Mouse (Mus musculus) bone marrow macrophage, adult 2 months (primary cell): ENCODE data around the gene Cers6. TPM values are rescaled to one million over a fixed set of nuclear protein-coding genes. Genes with fewer than 3 reads are reported as not detected.
A peak's percentile ranks its signal among the peaks of the same experiment; 100 is the strongest.

Experiments
- H3K27ac ChIP-seq: 2 replicates; pipeline ENCODE4 v1.5.1; 2012; ENCODE audit warnings: low read depth, low read length; ENCODE audit not compliant: insufficient read depth
- H3K4me1 ChIP-seq: 2 replicates; pipeline ENCODE4 v1.6.1; 2012; ENCODE audit warnings: low read length; ENCODE audit not compliant: control insufficient read depth, insufficient read depth
- H3K4me3 ChIP-seq: 2 replicates; pipeline ENCODE4 v1.5.1; 2012; ENCODE audit warnings: mild to moderate bottlenecking, low read length, moderate library complexity; ENCODE audit not compliant: insufficient read depth
- CTCF ChIP-seq: IDR thresholded peaks from 2 replicates; pipeline ENCODE4 v1.5.1; 2012; ENCODE audit warnings: low read depth, mild to moderate bottlenecking, low read length, moderate library complexity
- POLR2A ChIP-seq: IDR thresholded peaks from 2 replicates; pipeline ENCODE4 v1.6.1; 2012; ENCODE audit warnings: mild to moderate bottlenecking, low read depth, low read length, borderline replicate concordance
- polyA plus RNA-seq: library from polyadenylated mRNA; stranded (reverse); fragments of >200 nt; gene quantifications from 2 replicates; pipeline ENCODE4 v1.2.4, GENCODE M21; 2012; ENCODE audit not compliant: missing spikeins, insufficient read depth, insufficient read length

Gene Cers6
- polyA plus RNA-seq, 1 experiment = 34.3 TPM

- no peak overlapping the region for H3K27ac ChIP-seq
These were observed 163.6 kb downstream of the Cers6 start for GRCm38 (mm10) chr2:69024856-69025255.

GRCm38 (mm10) chr2:69032562-69032961 is 171.3 kb downstream of the Cers6 start:
- no peak overlapping the region for H3K27ac ChIP-seq
- H3K4me1 ChIP-seq = peaks cover 6% of the 10 kb centered on the region
- H3K4me3 ChIP-seq = no peak overlapping the region
- TF ChIP-seq CTCF (no peak), POLR2A (no peak)

More at GRCm38 (mm10) chr2:69024856-69025255, 163.6 kb downstream of the Cers6 start:
- TF ChIP-seq CTCF = no peak
- TF ChIP-seq POLR2A = no peak
- peaks cover 14% of the 10 kb centered on the region for H3K4me1 ChIP-seq
- no peak overlapping the region for H3K4me3 ChIP-seq

- no peak overlapping the region for H3K4me3 ChIP-seq
- TF ChIP-seq POLR2A (no peak), CTCF (no peak)
These were observed 174.2 kb downstream of the Cers6 start for GRCm38 (mm10) chr2:69035457-69035856.

GRCm38 (mm10) chr2:69037362-69037761 is 176.1 kb downstream of the Cers6 start:
- no peak overlapping the region for H3K27ac ChIP-seq

More at GRCm38 (mm10) chr2:69035457-69035856, 174.2 kb downstream of the Cers6 start:
- Histone ChIP-seq H3K27ac (no peak overlapping the region), H3K4me1 (peaks cover 2% of the 10 kb centered on the region; the same call in 1 of the 2 replicates)

GRCm38 (mm10) chr2:69042327-69043106 is 181.3 kb downstream of the Cers6 start:
- TF ChIP-seq POLR2A (no peak), CTCF (no peak)
- H3K4me1 ChIP-seq = peaks cover 4% of the 10 kb centered on the region
- H3K27ac ChIP-seq = no peak overlapping the region
- H3K4me3 ChIP-seq = no peak overlapping the region

More at GRCm38 (mm10) chr2:69037362-69037761, 176.1 kb downstream of the Cers6 start:
- Histone ChIP-seq H3K4me1 (peaks cover 2% of the 10 kb centered on the region; the same call in 1 of the 2 replicates), H3K4me3 (no peak overlapping the region)
- no peak for TF ChIP-seq POLR2A
- no peak for TF ChIP-seq CTCF

- TF ChIP-seq POLR2A (no peak), CTCF (peak; percentile 18; the same call in 1 of the 2 replicates)
- no peak overlapping the region for H3K27ac ChIP-seq
- peaks cover 4% of the 10 kb centered on the region for H3K4me1 ChIP-seq
- H3K4me3 ChIP-seq = no peak overlapping the region
These were observed 182.3 kb downstream of the Cers6 start for GRCm38 (mm10) chr2:69043431-69044118.

- Histone ChIP-seq H3K4me3 (no peak overlapping the region), H3K4me1 (peaks cover 4% of the 10 kb centered on the region), H3K27ac (no peak overlapping the region)
- TF ChIP-seq CTCF = no peak
These were observed 184.7 kb downstream of the Cers6 start for GRCm38 (mm10) chr2:69045926-69046325.

GRCm38 (mm10) chr2:69047297-69047696 is 186.1 kb downstream of the Cers6 start:
- H3K27ac ChIP-seq = no peak overlapping the region
- TF ChIP-seq POLR2A = no peak
- TF ChIP-seq CTCF = no peak
- no peak overlapping the region for H3K4me3 ChIP-seq
- peaks cover 4% of the 10 kb centered on the region for H3K4me1 ChIP-seq

GRCm38 (mm10) chr2:69047805-69048204 is 186.6 kb downstream of the Cers6 start:
- TF ChIP-seq CTCF = no peak
- TF ChIP-seq POLR2A = no peak
- H3K27ac ChIP-seq = no peak overlapping the region
- H3K4me3 ChIP-seq = no peak overlapping the region
- peaks cover 2% of the 10 kb centered on the region for H3K4me1 ChIP-seq

GRCm38 (mm10) chr2:69049179-69049578 is 187.9 kb downstream of the Cers6 start:
- peaks cover 10% of the 10 kb centered on the region for H3K4me1 ChIP-seq
- TF ChIP-seq CTCF (no peak), POLR2A (no peak)

More at GRCm38 (mm10) chr2:69049179-69049578, 187.9 kb downstream of the Cers6 start:
- no peak overlapping the region for H3K4me3 ChIP-seq
- no peak overlapping the region for H3K27ac ChIP-seq
